Mouse (Mus musculus): ENCODE data around the gene Alyref.

- TF ChIP-seq TAL1 (IDR thresholded peaks at IDR 0.05; ENCODE audit: low read length) (no peak), GATA1 (IDR thresholded peaks at IDR 0.05; ENCODE audit: low read length) (no peak)
Observed at GRCm38 (mm10) chr11:120642939-120643600, 44.9 kb upstream of the Alyref start.

Data from erythroblast, embryonic 14.5 days (primary cell).